Mouse (Mus musculus) spleen, postnatal 14 days (tissue): ENCODE data around the gene Mrpl42.

Experiments
- DNase-seq, 2 experiments: peaks; one replicate each; pipeline ENCODE4 v3.0.0; 2021 to 2022; ENCODE audit warnings: low spot score in 2 of 2

Mrpl42 gene

GRCm38 (mm10) chr10:95515293-95515931 is 13.7 kb upstream of the Mrpl42 start:
- peak; percentile 32 to 40 for DNase-seq

GRCm38 (mm10) chr10:95514656-95515292 is 13.0 kb upstream of the Mrpl42 start, which contains the start of gene Ube2n:
Ube2n (plus strand) TSS chr10:95515145.
- DNase-seq, result peak; percentile 86 to 89

- no peak for DNase-seq
These were observed 12.2 kb upstream of the Mrpl42 start for GRCm38 (mm10) chr10:95513768-95514556.

GRCm38 (mm10) chr10:95512635-95513034 is 10.9 kb upstream of the Mrpl42 start:
- no peak for DNase-seq

GRCm38 (mm10) chr10:95509263-95509662 is 7.5 kb upstream of the Mrpl42 start:
- no peak for DNase-seq

GRCm38 (mm10) chr10:95508793-95509192 is 7.1 kb upstream of the Mrpl42 start:
- no peak for DNase-seq

GRCm38 (mm10) chr10:95508126-95508525 is 6.4 kb upstream of the Mrpl42 start:
- no peak for DNase-seq

- DNase-seq, result no peak
These were observed 2.6 kb upstream of the Mrpl42 start for GRCm38 (mm10) chr10:95504341-95504740.

GRCm38 (mm10) chr10:95503443-95504235 is 1.9 kb upstream of the Mrpl42 start:
- DNase-seq, result no peak

- DNase-seq, result no peak
These were observed 707 bp downstream of the Mrpl42 start for GRCm38 (mm10) chr10:95501033-95501432.

GRCm38 (mm10) chr10:95494268-95494667 is 7.5 kb downstream of the Mrpl42 start:
- no peak for DNase-seq

- no peak for DNase-seq
These were observed 12.1 kb downstream of the Mrpl42 start for GRCm38 (mm10) chr10:95489653-95490052.

GRCm38 (mm10) chr10:95477516-95477915 is 24.2 kb downstream of the Mrpl42 start:
- no peak for DNase-seq

GRCm38 (mm10) chr10:95475923-95476322 is 25.8 kb downstream of the Mrpl42 start:
- DNase-seq, result peak; percentile 56 to 77

GRCm38 (mm10) chr10:95471889-95472547 is 29.7 kb downstream of the Mrpl42 start:
- no peak for DNase-seq

GRCm38 (mm10) chr10:95471186-95471585 is 30.6 kb downstream of the Mrpl42 start:
- no peak for DNase-seq

- no peak for DNase-seq
These were observed 32.8 kb downstream of the Mrpl42 start for GRCm38 (mm10) chr10:95468894-95469293.

- no peak for DNase-seq
These were observed 36.2 kb downstream of the Mrpl42 start for GRCm38 (mm10) chr10:95465485-95465896.

GRCm38 (mm10) chr10:95464527-95464926 is 37.2 kb downstream of the Mrpl42 start:
- DNase-seq, result no peak

GRCm38 (mm10) chr10:95462231-95462630 is 39.5 kb downstream of the Mrpl42 start:
- no peak for DNase-seq

- DNase-seq, result no peak
These were observed 40.6 kb downstream of the Mrpl42 start for GRCm38 (mm10) chr10:95461053-95461553.
